Mouse (Mus musculus): Measurements from ENCODE around the gene Cyth3.

Cyth3 gene

GRCm38 (mm10) chr5:143637832-143638420 is 15.7 kb downstream of the Cyth3 start:
- no peak for DNase-seq

- DNase-seq = no peak
Observed at GRCm38 (mm10) chr5:143638516-143639270, 16.4 kb downstream of the Cyth3 start.

- DNase-seq = no peak
Observed at GRCm38 (mm10) chr5:143639329-143639728, 17.1 kb downstream of the Cyth3 start.

GRCm38 (mm10) chr5:143639810-143640209 is 17.6 kb downstream of the Cyth3 start:
- DNase-seq = no peak

DNA sequence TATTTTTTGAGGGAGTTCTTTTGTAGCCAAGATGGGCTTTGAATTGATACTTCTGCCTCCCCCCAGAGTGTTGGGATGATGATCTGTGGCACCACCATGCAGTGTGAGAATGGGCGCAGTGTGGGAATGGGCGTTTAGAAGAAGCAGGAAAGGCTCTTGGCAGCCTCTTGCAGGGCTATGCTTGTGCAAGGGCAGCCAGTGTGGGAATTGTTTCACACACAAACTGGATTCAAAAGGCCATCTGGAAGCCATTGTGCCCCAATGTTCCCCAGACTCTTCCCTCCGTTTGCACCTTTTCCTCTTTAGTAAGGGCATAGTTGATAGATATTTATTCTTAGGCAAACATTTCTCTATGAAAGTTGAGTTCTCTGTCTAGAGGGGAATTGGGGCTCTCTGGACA is 19.3 kb downstream of the Cyth3 start:
- no peak for DNase-seq

DNA sequence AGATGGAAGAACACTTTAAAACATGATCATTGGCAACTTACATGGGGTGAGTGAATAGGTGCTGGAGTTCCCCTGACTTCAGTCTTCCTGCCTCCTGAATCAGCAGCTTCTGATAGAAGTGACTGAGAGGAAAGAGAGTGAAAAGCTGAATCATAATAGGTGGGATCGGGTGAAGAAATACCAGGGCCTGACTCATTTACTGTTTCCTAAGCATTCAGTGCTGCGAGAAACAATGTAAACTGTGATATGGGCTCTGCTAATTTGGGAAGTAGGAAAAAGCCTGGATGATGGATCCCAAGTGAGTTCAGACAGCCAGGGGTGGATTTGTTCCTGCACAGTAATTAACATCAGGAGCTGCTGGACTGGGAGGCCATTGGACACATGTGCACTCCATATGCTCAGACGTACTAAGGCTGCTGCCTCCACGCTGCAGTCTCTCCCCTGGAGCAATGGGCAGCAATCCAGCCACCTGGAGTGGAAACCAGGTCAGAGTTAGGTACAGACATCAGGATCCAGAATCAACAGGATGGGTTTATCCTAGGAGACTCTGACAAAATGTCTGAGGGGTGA is 20.1 kb downstream of the Cyth3 start:
- DNase-seq = peak; percentile 65

- DNase-seq = no peak
Observed at GRCm38 (mm10) chr5:143645976-143646375, 23.7 kb downstream of the Cyth3 start.

- no peak for DNase-seq
Observed at GRCm38 (mm10) chr5:143647412-143647811, 25.2 kb downstream of the Cyth3 start.

DNA sequence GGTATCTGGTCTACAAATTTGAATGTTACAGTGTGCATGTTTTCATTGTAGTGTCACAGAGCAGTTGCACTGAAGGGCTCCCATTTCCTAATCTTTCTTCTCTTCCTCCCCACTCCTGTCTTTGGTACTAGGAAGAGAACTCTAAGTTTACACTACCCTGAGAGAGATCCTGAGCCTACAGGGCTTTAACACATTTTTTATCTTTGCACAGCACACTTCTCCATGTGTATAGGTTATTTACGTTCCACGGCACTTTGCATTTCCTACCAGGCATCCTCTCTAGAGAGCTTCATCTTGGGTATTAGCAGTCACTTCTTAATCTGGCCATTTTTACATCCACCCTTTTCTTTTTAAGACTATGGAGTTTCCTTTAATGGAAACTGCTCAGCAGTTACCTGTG is 25.8 kb downstream of the Cyth3 start:
- DNase-seq = no peak

GRCm38 (mm10) chr5:143649168-143649567 is 26.9 kb downstream of the Cyth3 start:
- no peak for DNase-seq

GRCm38 (mm10) chr5:143651855-143652631 is 29.8 kb downstream of the Cyth3 start:
- no peak for DNase-seq

DNA sequence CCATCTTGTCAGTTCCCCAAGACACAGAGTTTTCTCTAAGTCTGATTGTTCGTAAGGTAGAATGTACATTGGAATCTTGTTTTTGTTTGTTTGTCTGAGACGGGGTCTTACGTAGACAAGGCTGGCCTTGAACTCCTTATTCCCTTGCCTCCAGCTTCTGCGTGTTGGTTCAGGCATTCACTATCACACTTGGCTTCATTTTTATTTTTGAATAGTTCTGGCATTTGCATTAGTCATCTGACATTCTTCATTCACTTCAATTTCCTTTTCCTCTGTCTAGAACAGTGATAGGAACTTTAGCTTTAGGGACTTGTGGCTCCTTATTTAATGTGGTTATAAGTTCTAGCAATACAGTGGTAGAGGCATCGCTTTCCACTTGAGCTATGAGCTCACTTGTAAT is 31.2 kb downstream of the Cyth3 start:
- no peak for DNase-seq

- peak; percentile 70 for DNase-seq
Observed at GRCm38 (mm10) chr5:143654670-143655510, 32.6 kb downstream of the Cyth3 start.

DNA sequence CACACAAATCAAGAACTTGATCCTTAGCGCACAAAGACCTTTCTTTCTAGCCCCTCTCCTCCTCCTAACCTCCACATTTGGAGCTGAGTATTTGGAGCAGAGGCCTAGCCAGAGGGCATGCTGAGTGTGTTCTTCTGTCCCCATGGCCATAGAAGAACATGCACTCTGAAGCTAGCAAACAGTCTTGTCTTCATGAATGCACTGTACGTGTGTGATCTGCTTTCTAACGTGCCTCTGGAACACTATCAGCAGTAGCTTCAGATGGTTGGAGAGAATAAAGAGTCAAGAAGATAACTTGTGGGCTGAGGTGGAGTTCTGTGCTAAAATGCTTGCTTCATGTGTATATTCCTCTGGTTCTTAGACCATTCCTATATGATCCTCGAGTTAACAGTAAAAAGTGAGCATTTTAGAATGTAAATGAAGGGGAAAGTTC is 33.3 kb downstream of the Cyth3 start:
- no peak for DNase-seq

DNA sequence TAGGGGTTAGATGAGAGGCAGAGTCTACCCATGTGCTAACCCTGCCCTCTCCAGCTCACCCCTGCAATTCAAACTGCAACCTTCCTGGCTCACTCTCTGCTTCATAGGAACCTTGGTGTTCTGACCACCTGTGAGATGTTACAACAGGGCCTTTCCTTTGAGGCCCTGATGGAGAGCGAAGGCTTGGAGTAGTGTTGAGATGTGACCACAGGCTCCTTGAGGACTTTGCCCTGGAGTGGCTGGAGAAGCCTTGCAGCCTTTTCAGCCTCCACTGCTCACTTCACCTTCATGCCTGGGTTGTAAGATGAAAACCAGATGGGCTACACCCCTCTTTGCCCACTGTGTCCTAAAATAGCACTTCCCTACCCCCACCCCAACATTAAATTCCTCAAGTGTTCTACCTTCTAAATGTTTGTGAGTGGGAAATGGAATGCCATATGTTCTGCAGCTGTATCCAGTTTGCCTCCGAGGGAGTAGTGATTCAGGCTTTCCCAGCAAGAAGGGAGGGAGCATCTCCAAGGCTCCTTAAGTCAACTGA is 34.5 kb downstream of the Cyth3 start:
- DNase-seq = peak; percentile 69

DNA sequence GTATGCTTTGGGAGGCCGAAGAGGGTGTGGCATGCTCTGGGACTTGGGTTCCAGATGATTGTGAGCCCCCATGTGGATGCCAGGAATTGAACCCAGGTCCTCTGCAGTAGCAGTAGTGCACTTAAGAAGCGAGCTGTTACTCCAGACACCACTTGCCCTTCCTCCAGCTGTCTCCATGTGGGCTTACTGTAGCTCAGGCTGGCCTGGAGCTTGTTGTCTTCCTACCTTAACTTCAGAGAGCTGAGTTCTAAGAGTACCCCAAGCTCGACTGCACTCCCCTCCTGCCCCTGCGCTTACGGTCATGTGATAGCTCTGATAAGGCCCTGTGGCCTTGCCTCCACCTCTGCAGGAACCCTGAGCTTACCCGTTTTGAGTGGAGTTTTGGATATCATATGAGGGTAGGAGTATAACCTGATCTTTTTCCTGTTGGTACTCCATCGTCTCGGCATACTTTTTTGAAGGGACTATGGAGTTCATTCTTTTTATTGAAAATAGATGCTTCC is 36.8 kb downstream of the Cyth3 start:
- DNase-seq = no peak

DNA sequence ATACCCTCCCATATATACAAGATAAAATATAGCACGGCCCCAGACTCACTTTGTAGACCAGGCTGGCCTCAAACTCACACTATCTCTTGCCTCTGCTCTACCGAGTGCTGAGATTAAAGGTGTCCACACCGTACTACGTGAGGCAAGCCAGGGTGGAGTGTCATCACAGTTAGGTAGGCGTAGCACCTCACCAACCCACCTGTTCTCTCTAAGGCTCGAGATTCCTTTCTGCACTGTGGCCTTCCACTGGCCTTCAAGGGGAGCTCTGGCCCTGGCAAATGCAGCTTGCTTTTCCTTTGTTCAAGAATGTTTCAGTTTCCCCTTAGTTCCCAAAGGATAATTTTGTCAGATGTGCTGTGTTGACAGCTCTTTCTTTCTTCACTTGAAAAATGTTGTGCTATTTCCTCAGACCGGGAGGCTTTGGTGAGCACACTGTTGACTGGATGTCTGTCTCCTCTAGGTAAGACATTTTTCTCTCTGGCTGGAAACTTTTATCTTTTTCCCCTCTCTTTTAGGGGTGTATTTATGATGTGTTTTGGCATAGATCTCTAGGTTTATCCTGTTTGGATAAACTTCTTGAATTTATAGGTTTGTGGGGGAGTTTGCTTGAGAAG is 40.9 kb downstream of the Cyth3 start:
- no peak for DNase-seq

DNA sequence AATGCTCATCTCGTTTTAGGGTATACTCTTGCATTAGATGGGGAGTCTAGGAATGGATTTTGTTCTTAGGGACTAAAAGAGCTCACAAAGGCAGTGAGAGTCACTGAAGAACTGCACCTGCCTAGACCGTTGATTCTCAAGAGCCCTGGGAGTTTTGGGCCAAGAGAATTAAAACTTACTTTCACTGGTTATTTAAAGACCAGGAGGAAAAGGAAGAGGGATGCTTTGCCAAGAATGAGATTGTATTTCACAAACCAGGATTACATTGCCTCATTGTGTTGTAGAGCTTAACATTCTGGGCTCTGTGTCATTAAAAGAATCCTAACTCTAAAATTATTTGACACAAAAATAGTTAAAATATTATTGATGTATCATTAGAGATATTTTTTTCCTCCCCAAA is 43.3 kb downstream of the Cyth3 start:
- DNase-seq = no peak

- no peak for DNase-seq
Observed at GRCm38 (mm10) chr5:143666015-143666414, 43.8 kb downstream of the Cyth3 start.

GRCm38 (mm10) chr5:143668884-143669283 is 46.6 kb downstream of the Cyth3 start:
- DNase-seq = no peak

GRCm38 (mm10) chr5:143669393-143669792 is 47.1 kb downstream of the Cyth3 start:
- peak; percentile 41 for DNase-seq

DNA sequence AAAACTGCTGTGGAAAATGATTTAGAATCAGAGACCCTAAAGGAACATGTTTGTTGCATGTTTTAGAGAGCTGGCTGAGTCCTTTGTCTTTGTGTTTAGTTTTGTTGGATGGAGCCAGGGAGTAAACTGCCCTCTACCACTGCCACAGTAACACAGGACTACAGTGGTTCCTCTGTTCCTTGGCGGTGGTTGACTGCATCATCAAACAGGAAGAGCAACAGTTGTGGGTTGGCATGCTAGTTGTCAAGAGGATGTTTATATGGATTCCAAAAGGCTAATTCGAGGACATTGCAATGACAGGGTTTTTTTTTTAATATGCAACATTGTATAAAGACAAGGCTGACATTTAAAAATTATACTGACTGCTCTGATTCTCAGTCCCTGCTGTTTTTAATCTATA is 47.6 kb downstream of the Cyth3 start:
- DNase-seq = no peak
